In the genomic region with DNA sequence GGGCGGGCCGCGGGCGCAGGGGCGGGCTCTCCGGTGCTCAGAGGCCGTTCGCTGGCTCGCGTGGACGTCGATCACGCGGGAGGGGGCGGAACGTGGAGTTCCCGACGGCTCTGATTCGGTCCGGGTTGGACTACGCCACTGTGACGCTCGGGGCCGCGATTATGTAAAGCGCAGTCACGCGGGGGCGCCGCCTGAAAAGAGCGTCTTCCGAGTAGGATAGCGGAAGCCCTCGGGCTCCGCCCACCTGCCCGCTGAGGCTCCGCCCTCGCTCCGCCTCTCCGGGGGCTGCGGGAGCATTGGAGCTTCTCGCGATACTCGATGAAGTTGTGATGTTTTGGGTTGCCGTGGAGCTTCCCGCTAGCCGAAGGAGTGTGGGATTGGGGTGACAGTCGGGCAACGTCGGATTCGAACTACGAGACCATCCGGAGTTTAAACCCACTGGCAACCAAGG, we compare ENCODE assay signal across 8 mouse cellular contexts. TPM values are rescaled to one million over a fixed set of nuclear protein-coding genes. Genes with fewer than 3 reads are reported as not detected.
DNase-seq lines count a peak whose midpoint lies in the region; ATAC-seq and TF ChIP-seq lines count a peak whose summit lies in the region.

Fam76a (minus strand) TSS at position 1 of the 451 bp plus-strand sequence.

- peaks cover 13% of the 10 kb centered on the region for H3K36me3 ChIP-seq in embryonic facial prominence, embryonic 15.5 days
- H3K36me3 ChIP-seq in limb, embryonic 14.5 days (ENCODE audit: control insufficient read depth, insufficient read depth, low read length) = peaks cover 10% of the 10 kb centered on the region; the same call in 1 of the 2 replicates
- peaks cover 4% of the 10 kb centered on the region for H3K36me3 ChIP-seq in midbrain, postnatal 0 days (ENCODE audit: insufficient read depth, low read length)

- peak within 1 kb of the TSS; percentile 99 for H3K27ac ChIP-seq in bone marrow, adult 2 months (ENCODE audit: control insufficient read depth, insufficient read depth, low read depth, low read length, poor library complexity)
- peak within 1 kb of the TSS; percentile 85 for H3K27ac ChIP-seq in embryonic facial prominence, embryonic 15.5 days (replicated peaks)
- H3K27ac ChIP-seq in limb, embryonic 14.5 days (replicated peaks; ENCODE audit: low read depth, low read length) = peak within 1 kb of the TSS; percentile 75
- H3K27ac ChIP-seq in midbrain, postnatal 0 days (ENCODE audit: low read depth, low read length) = peak within 1 kb of the TSS; percentile 87

- H3K9ac ChIP-seq in embryonic facial prominence, embryonic 15.5 days = peak within 1 kb of the TSS; percentile 85
- H3K9ac ChIP-seq in limb, embryonic 14.5 days (ENCODE audit: low read depth, low read length, severe bottlenecking) = peak within 1 kb of the TSS; percentile 84
- H3K9ac ChIP-seq in midbrain, postnatal 0 days (replicated peaks; ENCODE audit: low read length, poor library complexity, severe bottlenecking) = peak within 1 kb of the TSS; percentile 90

- peak within 1 kb of the TSS; percentile 91 for H3K4me3 ChIP-seq in bone marrow, adult 2 months (replicated peaks; ENCODE audit: control insufficient read depth, low read depth, low read length)
- H3K4me3 ChIP-seq in embryonic facial prominence, embryonic 15.5 days (replicated peaks) = peak within 1 kb of the TSS; percentile 98
- H3K4me3 ChIP-seq in limb, embryonic 14.5 days (replicated peaks; ENCODE audit: low read length) = peak within 1 kb of the TSS; percentile 95
- H3K4me3 ChIP-seq in midbrain, postnatal 0 days (ENCODE audit: low read depth, low read length) = peak within 1 kb of the TSS; percentile 98

- peaks cover 2% of the 10 kb centered on the region; the same call in 1 of the 2 replicates for H3K4me1 ChIP-seq in bone marrow, adult 2 months (ENCODE audit: control insufficient read depth, insufficient read depth, low read length)
- H3K4me1 ChIP-seq in embryonic facial prominence, embryonic 15.5 days = peaks cover 13% of the 10 kb centered on the region
- 0 out of 2 replicates have a peak, but pooled peaks cover 3% of the 10 kb centered on the region for H3K4me1 ChIP-seq in limb, embryonic 14.5 days (ENCODE audit: control insufficient read depth, insufficient read depth, low read length)
- H3K4me1 ChIP-seq in midbrain, postnatal 0 days (ENCODE audit: insufficient read depth, low read length) = no peaks in the 10 kb centered on the region

- WGBS in bone marrow, adult 2 months = under 1% methylated on average over 51 of the region's 53 CpGs
- under 1% methylated on average over 52 of the region's 53 CpGs for WGBS in embryonic facial prominence, embryonic 15.5 days
- WGBS in limb, embryonic 14.5 days = 0% methylated on average over 37 of the region's 53 CpGs
- under 1% methylated on average over 49 of the region's 53 CpGs for WGBS in midbrain, postnatal 0 days

- peak; percentile 47; the same call in 1 of the 2 replicates for TF ChIP-seq POLR2A in bone marrow, adult 2 months (IDR thresholded peaks at IDR 0.05; ENCODE audit: borderline replicate concordance, control insufficient read depth, low read depth, low read length)
- peak; percentile 46; the same call in 1 of the 2 replicates for TF ChIP-seq POLR2A in limb, embryonic 14.5 days (IDR thresholded peaks at IDR 0.05; ENCODE audit: borderline replicate concordance, extremely low read depth, insufficient read depth, insufficient read length)

- H3K9me3 ChIP-seq in embryonic facial prominence, embryonic 15.5 days (replicated peaks) = no peaks in the 10 kb centered on the region
- no peaks in the 10 kb centered on the region for H3K9me3 ChIP-seq in limb, embryonic 14.5 days (ENCODE audit: control insufficient read depth, low read length)
- no peaks in the 10 kb centered on the region for H3K9me3 ChIP-seq in midbrain, postnatal 0 days (ENCODE audit: low read length)

- DNase-seq in 416B (ENCODE audit: low read depth) = peak; percentile 99
- peak; percentile 99 for DNase-seq in heart, adult 8-10 months (ENCODE audit: low spot score)
- DNase-seq in kidney, adult 9 months = peak; percentile 100
- peak; percentile 99 for DNase-seq in limb, embryonic 14.5 days (ENCODE audit: low spot score)
- peak; percentile 100 for DNase-seq in midbrain, postnatal 0 days (ENCODE audit: low spot score)
- peak; percentile 99 for DNase-seq in spleen, postnatal 14 days (ENCODE audit: low spot score in 2 of 2)

- peak within 1 kb of the TSS; percentile 77 for H3K4me2 ChIP-seq in embryonic facial prominence, embryonic 15.5 days (replicated peaks)
- H3K4me2 ChIP-seq in limb, embryonic 14.5 days (replicated peaks; ENCODE audit: low read depth, low read length, severe bottlenecking) = peak within 1 kb of the TSS; percentile 59
- H3K4me2 ChIP-seq in midbrain, postnatal 0 days (ENCODE audit: low read depth, low read length, poor library complexity, severe bottlenecking) = peak within 1 kb of the TSS; percentile 80

- peak; percentile 99 for ATAC-seq in embryonic facial prominence, embryonic 15.5 days (ENCODE audit: insufficient number of reproducible peaks, low FRiP score, low TSS enrichment, low read depth)
- ATAC-seq in limb, embryonic 14.5 days (ENCODE audit: low FRiP score, low read depth) = peak; percentile 98
- ATAC-seq in midbrain, postnatal 0 days (ENCODE audit: low FRiP score) = peak; percentile 99

- H3K27me3 ChIP-seq in embryonic facial prominence, embryonic 15.5 days = no peaks in the 10 kb centered on the region
- no peaks in the 10 kb centered on the region for H3K27me3 ChIP-seq in limb, embryonic 14.5 days (ENCODE audit: control insufficient read depth, insufficient read depth, low read length)
- H3K27me3 ChIP-seq in midbrain, postnatal 0 days (ENCODE audit: insufficient read depth, low read length) = no peaks in the 10 kb centered on the region

- TF ChIP-seq CTCF in bone marrow, adult 2 months (IDR thresholded peaks at IDR 0.05; ENCODE audit: control insufficient read depth, insufficient read depth, low read length) = no peak
- TF ChIP-seq CTCF in midbrain, postnatal 0 days (IDR thresholded peaks at IDR 0.05) = no peak; the same call in 1 of the 2 replicates

RNA-seq across cellular contexts. Expression of gene Fam76a, which starts in this region (rescaled TPM):
- 12.8 and 19.1 TPM in 2 replicates for polyA plus RNA-seq in bone marrow, adult 2 months (2011; ENCODE audit: insufficient read depth, insufficient read length, low replicate concordance, missing spikeins)
- polyA plus RNA-seq in embryonic facial prominence, embryonic 15.5 days (2015; fragmentation: Nextera tagmentation; extraction: Ambion mirVana) = 47.3 and 47.9 TPM in 2 replicates
- 10 to 100 TPM; 35.4 to 43.7 (median 39.9) TPM for total RNA-seq in heart, adult 8-10 months (2022)
- polyA plus RNA-seq in limb, embryonic 14.5 days (2012; rRNA removed) = 19.0 and 19.1 TPM in 2 replicates
- polyA plus RNA-seq in limb, embryonic 14.5 days (2014; fragmentation: Nextera tagmentation; extraction: Ambion mirVana) = 48.3 and 57.1 TPM in 2 replicates
- 16.6 and 21.0 TPM in 2 replicates for total RNA-seq in midbrain, postnatal 0 days (2014; rRNA removed)
- polyA plus RNA-seq in midbrain, postnatal 0 days (2015; fragmentation: Nextera tagmentation; extraction: Ambion mirVana) = 31.0 and 38.2 TPM in 2 replicates

Comparison
In these comparisons a context has a peak if more than half of its experiments do, and no peak if none do; other contexts are left out.
1. Peak in every context shown above with its lines: DNase-seq, ATAC-seq, H3K4me3 ChIP-seq and H3K27ac ChIP-seq.